Mouse (Mus musculus): ENCODE results near the gene Mcm9.
"Not testable (repeated sequence)": the region's sequence is repeated elsewhere in the genome, so short reads cannot be mapped to it uniquely, and the experiment has no call there.

Mcm9 gene

GRCm38 (mm10) chr10:53630339-53630738, at the start of gene Mcm9:
Gene Mcm9 (minus strand): TSS chr10:53630439.
- DNase-seq (ENCODE audit: low spot score): not testable (repeated sequence)

GRCm38 (mm10) chr10:53661788-53662187, 31.5 kb upstream of the Mcm9 start:
- no peak for DNase-seq (ENCODE audit: low spot score)

- DNase-seq (ENCODE audit: low spot score): not testable (repeated sequence)
Observed at GRCm38 (mm10) chr10:53654239-53654638, 24.0 kb upstream of the Mcm9 start.

GRCm38 (mm10) chr10:53650683-53651082, 20.4 kb upstream of the Mcm9 start:
- no peak for DNase-seq (ENCODE audit: low spot score)

GRCm38 (mm10) chr10:53641507-53641906, 11.3 kb upstream of the Mcm9 start:
- peak; percentile 64 for DNase-seq (ENCODE audit: low spot score)

GRCm38 (mm10) chr10:53635246-53635971, 5.2 kb upstream of the Mcm9 start:
- DNase-seq (ENCODE audit: low spot score): no peak

GRCm38 (mm10) chr10:53634160-53634559, 3.9 kb upstream of the Mcm9 start:
- DNase-seq (ENCODE audit: low spot score): no peak

- DNase-seq (ENCODE audit: low spot score): peak; percentile 99
Observed at GRCm38 (mm10) chr10:53629918-53630250, 355 bp downstream of the Mcm9 start.

GRCm38 (mm10) chr10:53629247-53629917, 857 bp downstream of the Mcm9 start:
- DNase-seq (ENCODE audit: low spot score): peak; percentile 98

- DNase-seq (ENCODE audit: low spot score): peak; percentile 82
Observed at GRCm38 (mm10) chr10:53615850-53616616, 14.2 kb downstream of the Mcm9 start.

GRCm38 (mm10) chr10:53613955-53614354, 16.3 kb downstream of the Mcm9 start:
- no peak for DNase-seq (ENCODE audit: low spot score)

GRCm38 (mm10) chr10:53612172-53612571, 18.1 kb downstream of the Mcm9 start:
- peak; percentile 44 for DNase-seq (ENCODE audit: low spot score)

GRCm38 (mm10) chr10:53608274-53608673, 22.0 kb downstream of the Mcm9 start:
- no peak for DNase-seq (ENCODE audit: low spot score)

GRCm38 (mm10) chr10:53605328-53605727, 24.9 kb downstream of the Mcm9 start:
- peak; percentile 29 for DNase-seq (ENCODE audit: low spot score)

- DNase-seq (ENCODE audit: low spot score): peak; percentile 57
Observed at GRCm38 (mm10) chr10:53598821-53599220, 31.4 kb downstream of the Mcm9 start.

- DNase-seq (ENCODE audit: low spot score): peak; percentile 72
Observed at GRCm38 (mm10) chr10:53597121-53597881, 32.9 kb downstream of the Mcm9 start.

GRCm38 (mm10) chr10:53596677-53597120, 33.5 kb downstream of the Mcm9 start, which contains the start of gene Asf1a:
Gene Asf1a (plus strand): TSS chr10:53596757.
- DNase-seq (ENCODE audit: low spot score): peak; percentile 99

GRCm38 (mm10) chr10:53595744-53596676, 34.2 kb downstream of the Mcm9 start:
- DNase-seq (ENCODE audit: low spot score): peak; percentile 57

- DNase-seq (ENCODE audit: low spot score): no peak
Observed at GRCm38 (mm10) chr10:53585777-53586176, 44.5 kb downstream of the Mcm9 start.

GRCm38 (mm10) chr10:53581087-53581486, 49.2 kb downstream of the Mcm9 start:
- DNase-seq (ENCODE audit: low spot score): no peak

- DNase-seq (ENCODE audit: low spot score): peak; percentile 84
Observed at GRCm38 (mm10) chr10:53580621-53581081, 49.6 kb downstream of the Mcm9 start.

Measured in MN1 (cell line).